Comparison of ENCODE assay signal across 22 mouse cellular contexts in the genomic region with DNA sequence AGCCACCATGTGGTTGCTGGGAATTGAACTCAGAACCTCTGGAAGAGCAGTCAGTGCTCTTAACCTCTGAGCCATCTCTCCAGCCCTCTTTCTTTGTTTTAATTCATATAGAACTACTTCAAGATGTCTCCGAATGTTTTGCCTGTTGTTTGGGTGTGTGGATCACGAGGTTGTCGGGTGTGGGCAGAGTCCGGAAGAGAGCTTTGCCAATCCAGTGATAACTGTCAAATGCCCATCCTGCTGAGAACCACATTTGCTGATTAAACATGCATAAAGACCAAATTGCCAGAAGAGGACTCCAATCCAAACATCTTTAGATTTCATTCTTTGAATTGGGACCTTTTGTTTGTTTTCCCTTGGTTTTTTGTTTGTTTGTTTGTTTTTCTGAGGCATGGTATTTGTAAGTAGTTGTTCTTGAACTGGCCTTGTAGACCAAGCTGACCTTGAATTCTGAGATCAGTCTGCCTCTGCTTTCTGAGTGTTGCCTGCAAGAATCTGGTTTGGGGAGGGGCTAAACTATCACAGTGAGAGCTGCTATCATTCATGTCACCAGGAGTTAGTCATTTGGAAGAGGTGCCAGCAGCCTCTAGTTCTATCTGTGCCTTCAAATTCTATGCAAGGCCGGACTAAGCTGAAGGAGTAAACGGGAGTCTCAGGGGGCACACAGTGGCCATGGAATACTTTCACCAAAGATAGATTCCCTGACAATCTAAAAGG. TPM values are rescaled to one million over a fixed set of nuclear protein-coding genes. Genes with fewer than 3 reads are reported as not detected.
"Had no signal": no experiment of that assay in that cellular context is flagged by ENCODE, and none has a peak within 500 bp of the region (broad histone marks: within the 10 kb centered on the region; RNA-seq: fewer than 3 reads in every experiment).

No protein-coding gene starts in this region.

- H3K4me2 ChIP-seq: kidney, embryonic 15.5 days; liver, embryonic 13.5 days; lung, embryonic 15.5 days; midbrain, embryonic 13.5 days had no signal

- H3K36me3 ChIP-seq: kidney, embryonic 15.5 days; limb, embryonic 10.5 days; liver, embryonic 13.5 days; lung, embryonic 15.5 days; midbrain, embryonic 13.5 days had no signal

- H3K9me3 ChIP-seq: kidney, embryonic 15.5 days; limb, embryonic 10.5 days; liver, embryonic 13.5 days; lung, embryonic 15.5 days; midbrain, embryonic 13.5 days had no signal

- H3K4me1 ChIP-seq: limb, embryonic 10.5 days; liver, embryonic 13.5 days; lung, embryonic 15.5 days; midbrain, embryonic 13.5 days had no signal

- H3K27ac ChIP-seq: kidney, embryonic 15.5 days; limb, embryonic 10.5 days; liver, embryonic 13.5 days; lung, embryonic 15.5 days; macrophage; midbrain, embryonic 13.5 days had no signal

- H3K27me3 ChIP-seq: kidney, embryonic 15.5 days; liver, embryonic 13.5 days; lung, embryonic 15.5 days; midbrain, embryonic 13.5 days had no signal

- H3K4me3 ChIP-seq: kidney, embryonic 15.5 days; limb, embryonic 10.5 days; liver, embryonic 13.5 days; lung, embryonic 15.5 days; midbrain, embryonic 13.5 days had no signal

- H3K9ac ChIP-seq: kidney, embryonic 15.5 days; liver, embryonic 13.5 days; liver, postnatal 0 days; lung, embryonic 15.5 days; midbrain, embryonic 13.5 days had no signal

- ATAC-seq: liver, postnatal 0 days; midbrain, embryonic 13.5 days had no signal

- DNase-seq: kidney, postnatal 14 days; liver, embryonic 13.5 days; liver, postnatal 0 days; lung, postnatal 14 days; right cerebral cortex, postnatal 14 days; thymus, postnatal 36 days had no signal

RNA-seq across cellular contexts. Expression of gene Gsta2, which starts 3.9 kb away (rescaled TPM):
- total RNA-seq: layer of hippocampus, postnatal 14 days; left cerebral cortex, postnatal 14 days; midbrain, postnatal 0 days had no signal
- polyA plus RNA-seq: large intestine, adult 2 months; limb, embryonic 10.5 days; liver, embryonic 13.5 days; macrophage; midbrain, embryonic 13.5 days; midbrain, postnatal 0 days; neural tube, embryonic 14.5 days; small intestine, adult 2 months had no signal

RNA-seq across cellular contexts. Expression of gene Dppa5a, which starts 16.3 kb away (rescaled TPM):
- total RNA-seq: layer of hippocampus, postnatal 14 days; left cerebral cortex, adult 18-20 months; left cerebral cortex, postnatal 14 days had no signal
- polyA plus RNA-seq: kidney, embryonic 15.5 days; large intestine, adult 2 months; limb, embryonic 10.5 days; liver, embryonic 13.5 days; liver, postnatal 0 days; lung, embryonic 15.5 days; macrophage; small intestine, adult 2 months had no signal

RNA-seq across cellular contexts. Expression of gene Omt2b, which starts 24.3 kb away (rescaled TPM):
- total RNA-seq: layer of hippocampus, adult 8-10 months; layer of hippocampus, postnatal 14 days; left cerebral cortex, adult 18-20 months; left cerebral cortex, postnatal 14 days; midbrain, postnatal 0 days had no signal
- polyA plus RNA-seq: kidney, embryonic 15.5 days; large intestine, adult 2 months; limb, embryonic 10.5 days; limb, embryonic 14.5 days; liver, embryonic 13.5 days; liver, postnatal 0 days; lung, embryonic 15.5 days; macrophage; midbrain, embryonic 13.5 days; midbrain, postnatal 0 days; neural tube, embryonic 14.5 days; small intestine, adult 2 months; stomach, embryonic 16.5 days had no signal

RNA-seq across cellular contexts. Expression of gene Ooep, which starts 26.9 kb away (rescaled TPM):
- total RNA-seq: left cerebral cortex, adult 18-20 months; left cerebral cortex, postnatal 14 days had no signal
- polyA plus RNA-seq: liver, postnatal 0 days; macrophage; small intestine, adult 2 months had no signal

RNA-seq across cellular contexts. Expression of gene Omt2a, which starts 37.1 kb away (rescaled TPM):
- total RNA-seq: layer of hippocampus, adult 8-10 months; layer of hippocampus, postnatal 14 days; left cerebral cortex, adult 18-20 months; left cerebral cortex, postnatal 14 days; midbrain, postnatal 0 days had no signal
- polyA plus RNA-seq: kidney, embryonic 15.5 days; large intestine, adult 2 months; limb, embryonic 10.5 days; limb, embryonic 14.5 days; liver, embryonic 13.5 days; liver, postnatal 0 days; lung, embryonic 15.5 days; macrophage; midbrain, embryonic 13.5 days; midbrain, postnatal 0 days; neural tube, embryonic 14.5 days; small intestine, adult 2 months; stomach, embryonic 16.5 days; thymus, postnatal 0 days had no signal
